Mouse (Mus musculus): ENCODE measurements around the gene Rbpj. TPM values are rescaled to one million over a fixed set of nuclear protein-coding genes. Genes with fewer than 3 reads are reported as not detected.

The Rbpj gene
- polyA plus RNA-seq, 1 experiment from 2014 or later = 42.6 TPM

DNA sequence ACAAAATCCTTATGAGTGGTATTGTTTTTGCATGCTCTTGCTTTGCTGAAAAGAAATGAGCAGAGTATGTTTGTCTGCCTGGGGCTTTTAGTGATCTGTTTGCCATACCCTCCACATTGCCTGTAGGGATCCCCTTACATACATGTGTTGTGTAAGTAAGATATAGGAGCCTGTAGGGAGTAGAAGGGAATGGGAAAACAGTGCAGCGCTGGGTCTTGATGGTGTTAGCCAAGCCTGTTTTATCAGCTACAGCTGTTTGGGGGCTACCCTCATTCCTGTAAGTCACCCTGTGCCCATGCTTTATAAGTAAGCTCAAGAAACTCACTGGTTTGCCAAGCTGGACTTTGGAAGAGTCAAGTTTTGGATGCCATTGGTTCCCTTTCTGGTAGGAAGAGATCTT is 152.9 kb downstream of the Rbpj start:
- H3K4me2 ChIP-seq = no peak overlapping the region
- no peak overlapping the region for H3K27ac ChIP-seq
- peaks cover 5% of the 10 kb centered on the region; the same call in 1 of the 2 replicates for H3K36me3 ChIP-seq
- 57% methylated on average over 1 of the region's 1 CpGs for WGBS
- 0 out of 2 replicates have a peak, but pooled peaks cover 7% of the 10 kb centered on the region for H3K9me3 ChIP-seq
- H3K9ac ChIP-seq = no peak overlapping the region
- no peaks in the 10 kb centered on the region for H3K27me3 ChIP-seq
- H3K4me1 ChIP-seq = peaks cover 21% of the 10 kb centered on the region
- H3K4me3 ChIP-seq = no peak overlapping the region
- ATAC-seq (ENCODE audit: insufficient number of reproducible peaks, insufficient read depth, low FRiP score, low TSS enrichment, low read depth) = no peak

DNA sequence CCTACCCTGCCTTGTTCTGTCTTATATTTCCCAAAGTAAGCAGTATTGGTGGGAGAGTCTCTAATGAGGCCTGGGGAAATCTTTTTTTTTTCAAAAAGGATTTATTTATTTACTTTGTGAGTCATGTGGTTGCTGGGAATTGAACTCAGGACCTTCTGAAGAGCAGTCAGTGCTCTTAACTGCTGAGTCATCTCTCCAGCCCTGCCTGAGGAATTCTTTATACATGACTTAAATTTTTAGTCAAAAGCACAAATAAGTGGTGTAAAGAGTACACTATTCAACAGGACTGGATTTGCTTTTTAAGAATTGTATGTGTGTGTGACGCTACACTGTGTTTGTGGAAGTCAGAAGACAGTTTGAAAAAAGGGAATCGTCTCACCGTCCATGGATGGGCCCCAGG is 166.1 kb downstream of the Rbpj start:
- Histone ChIP-seq H3K27ac (no peak overlapping the region), H3K36me3 (peaks cover 8% of the 10 kb centered on the region; the same call in 1 of the 2 replicates), H3K4me2 (no peak overlapping the region), H3K4me1 (no peaks in the 10 kb centered on the region), H3K4me3 (no peak overlapping the region), H3K27me3 (no peaks in the 10 kb centered on the region), H3K9me3 (no peaks in the 10 kb centered on the region), H3K9ac (no peak overlapping the region)
- ATAC-seq (ENCODE audit: insufficient number of reproducible peaks, insufficient read depth, low FRiP score, low TSS enrichment, low read depth) = no peak
- 83% methylated on average over 3 of the region's 3 CpGs for WGBS

DNA sequence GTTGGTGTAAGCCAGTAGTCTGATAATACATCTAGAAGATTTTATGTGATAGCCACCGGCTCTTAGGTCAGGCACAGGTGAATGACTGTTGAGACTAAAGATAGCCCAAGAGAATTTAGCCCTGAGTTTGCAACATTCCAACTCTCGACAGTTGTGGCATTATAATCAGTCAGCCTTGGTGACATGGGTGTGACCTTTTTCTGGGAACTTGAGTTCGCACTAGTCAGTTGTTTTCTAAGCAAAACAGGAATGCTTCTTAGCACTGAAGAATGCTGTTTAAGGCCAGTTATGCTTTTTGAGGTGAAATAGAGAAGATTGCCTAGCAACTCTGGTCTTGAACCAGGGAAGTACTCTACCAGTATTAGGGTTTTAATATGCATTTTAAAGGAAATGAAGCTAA is 170.8 kb downstream of the Rbpj start:
- Histone ChIP-seq H3K9ac (no peak overlapping the region), H3K27ac (no peak overlapping the region), H3K9me3 (no peaks in the 10 kb centered on the region), H3K36me3 (0 out of 2 replicates have a peak, but pooled peaks cover 1% of the 10 kb centered on the region), H3K4me1 (no peaks in the 10 kb centered on the region), H3K27me3 (no peaks in the 10 kb centered on the region), H3K4me2 (no peak overlapping the region), H3K4me3 (no peak overlapping the region)
- 67% methylated on average over 3 of the region's 3 CpGs for WGBS
- no peak for ATAC-seq (ENCODE audit: insufficient number of reproducible peaks, insufficient read depth, low FRiP score, low TSS enrichment, low read depth)

DNA sequence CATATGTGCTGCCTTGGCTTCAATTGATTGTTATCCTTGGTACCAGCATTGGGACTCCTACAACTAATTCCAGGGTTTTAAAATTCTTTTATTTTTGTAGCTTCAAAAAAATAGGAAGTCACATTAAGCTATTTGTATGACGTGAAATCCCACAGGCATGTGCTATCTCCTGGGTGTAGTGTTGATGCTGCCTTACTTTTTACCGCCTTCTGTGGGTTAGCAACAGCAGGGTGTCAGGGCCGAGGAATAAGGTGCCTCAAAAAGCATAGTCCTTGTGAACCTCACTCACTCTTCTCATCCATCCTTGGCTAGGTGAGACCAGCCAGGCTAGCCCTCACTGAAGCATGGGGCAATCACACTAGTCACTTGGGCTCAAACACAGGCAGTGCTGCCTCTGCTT is 171.3 kb downstream of the Rbpj start:
- H3K36me3 ChIP-seq = peaks cover 2% of the 10 kb centered on the region
- no peak overlapping the region for H3K27ac ChIP-seq
- no peak overlapping the region for H3K4me2 ChIP-seq
- H3K4me1 ChIP-seq = no peaks in the 10 kb centered on the region
- H3K27me3 ChIP-seq = no peaks in the 10 kb centered on the region
- H3K9ac ChIP-seq = no peak overlapping the region
- no peaks in the 10 kb centered on the region for H3K9me3 ChIP-seq
- H3K4me3 ChIP-seq = no peak overlapping the region
- WGBS = 86% methylated on average over 3 of the region's 3 CpGs
- no peak for ATAC-seq (ENCODE audit: insufficient number of reproducible peaks, insufficient read depth, low FRiP score, low TSS enrichment, low read depth)

DNA sequence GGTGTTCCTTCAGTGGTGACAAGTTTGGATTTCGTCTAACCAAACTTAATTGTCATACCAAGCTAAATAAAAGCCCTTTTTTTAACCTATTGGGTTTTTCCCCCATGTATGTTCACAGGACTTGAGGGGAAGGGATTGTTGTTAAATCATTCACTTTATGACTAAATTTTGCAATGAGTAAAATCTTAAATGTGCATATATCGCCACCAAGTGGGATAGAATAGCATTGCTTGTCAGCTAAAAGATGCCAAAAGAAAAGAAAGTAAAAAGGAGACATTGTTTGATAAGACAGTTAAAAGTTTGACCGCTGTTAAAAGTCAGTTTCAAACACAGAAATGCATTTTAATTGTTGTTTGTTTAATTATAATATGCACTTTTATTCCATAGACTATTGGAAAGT is 172.7 kb downstream of the Rbpj start:
- Histone ChIP-seq H3K4me2 (no peak overlapping the region), H3K9me3 (no peaks in the 10 kb centered on the region), H3K4me1 (no peaks in the 10 kb centered on the region), H3K4me3 (no peak overlapping the region), H3K27me3 (no peaks in the 10 kb centered on the region), H3K9ac (no peak overlapping the region), H3K36me3 (peaks cover 14% of the 10 kb centered on the region), H3K27ac (no peak overlapping the region)
- ATAC-seq (ENCODE audit: insufficient number of reproducible peaks, insufficient read depth, low FRiP score, low TSS enrichment, low read depth) = no peak
- 70% methylated on average over 3 of the region's 3 CpGs for WGBS

DNA sequence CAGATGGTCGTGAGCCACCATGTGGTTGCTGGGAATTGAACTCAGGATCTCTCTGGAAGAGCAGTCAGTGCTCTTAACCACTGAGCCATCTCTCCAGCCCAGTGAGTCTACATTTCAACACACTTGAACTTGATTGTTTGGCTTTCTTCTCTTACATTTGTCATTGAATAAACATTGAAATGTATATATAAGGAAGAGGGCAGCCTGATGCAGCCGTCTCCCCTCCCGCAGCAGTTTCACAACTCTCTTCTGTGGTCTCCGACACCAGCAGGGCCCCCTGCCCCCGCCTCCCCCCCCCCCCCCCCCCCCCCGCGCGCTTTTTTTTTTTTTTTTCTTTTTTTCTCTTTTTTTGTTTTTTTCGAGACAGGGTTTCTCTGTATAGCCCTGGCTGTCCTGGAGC is 180.7 kb downstream of the Rbpj start:
- 95% methylated on average over 5 of the region's 9 CpGs for WGBS
- ATAC-seq (ENCODE audit: insufficient number of reproducible peaks, insufficient read depth, low FRiP score, low TSS enrichment, low read depth) = no peak
- H3K36me3 ChIP-seq = peaks cover 56% of the 10 kb centered on the region

DNA sequence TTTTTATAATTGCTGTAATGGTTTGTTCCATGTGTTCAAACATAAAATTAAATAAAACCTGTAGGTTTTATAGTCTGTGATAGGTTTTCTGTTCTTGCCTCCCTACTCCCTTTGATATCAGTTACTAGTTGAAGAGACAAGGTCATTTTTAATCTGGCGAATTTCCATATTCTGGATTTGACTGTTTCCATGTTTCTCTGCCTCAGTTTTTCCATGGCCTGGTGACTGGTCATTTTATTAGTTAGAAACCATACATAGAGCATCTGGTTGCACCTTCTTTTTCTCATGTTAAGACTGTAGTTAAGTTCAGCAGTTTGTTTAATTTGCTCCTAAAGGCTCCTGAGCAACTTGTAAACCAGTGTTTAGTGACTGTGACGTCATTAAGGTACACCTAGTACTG is 181.4 kb downstream of the Rbpj start:
- Histone ChIP-seq H3K4me3 (no peak overlapping the region), H3K9me3 (no peaks in the 10 kb centered on the region), H3K27ac (no peak overlapping the region), H3K4me2 (no peak overlapping the region), H3K27me3 (no peaks in the 10 kb centered on the region), H3K36me3 (peaks cover 60% of the 10 kb centered on the region), H3K9ac (no peak overlapping the region), H3K4me1 (no peaks in the 10 kb centered on the region)
- no peak for ATAC-seq (ENCODE audit: insufficient number of reproducible peaks, insufficient read depth, low FRiP score, low TSS enrichment, low read depth)
- 94% methylated on average over 2 of the region's 2 CpGs for WGBS

More for the DNA sequence above, 180.7 kb downstream of the Rbpj start:
- Histone ChIP-seq H3K9me3 (no peaks in the 10 kb centered on the region), H3K27ac (no peak overlapping the region), H3K9ac (no peak overlapping the region), H3K4me3 (no peak overlapping the region), H3K4me1 (no peaks in the 10 kb centered on the region), H3K27me3 (no peaks in the 10 kb centered on the region), H3K4me2 (no peak overlapping the region)

DNA sequence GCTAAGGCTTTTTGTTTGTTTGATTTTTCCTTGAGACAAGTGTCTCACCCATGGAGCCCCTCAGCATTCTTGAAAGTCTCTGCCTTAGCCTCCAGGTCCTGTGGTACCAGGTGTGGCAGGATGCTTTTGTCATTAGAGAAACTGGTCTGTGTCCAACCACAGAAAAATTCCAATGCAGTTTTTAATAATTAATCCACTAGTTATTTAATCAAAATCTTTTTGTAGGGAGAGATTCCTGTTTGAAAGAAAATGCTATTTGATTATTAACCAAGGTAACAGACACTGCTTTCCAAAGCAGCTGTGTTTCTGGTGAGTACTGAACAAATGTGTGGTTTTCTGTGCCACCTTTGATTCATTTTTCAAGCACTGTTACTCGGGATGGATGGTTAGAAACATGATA is 190.6 kb downstream of the Rbpj start:
- H3K4me3 ChIP-seq = no peak overlapping the region
- H3K9ac ChIP-seq = no peak overlapping the region
- no peak overlapping the region for H3K27ac ChIP-seq
- ATAC-seq (ENCODE audit: insufficient number of reproducible peaks, insufficient read depth, low FRiP score, low TSS enrichment, low read depth) = no peak
- no peaks in the 10 kb centered on the region for H3K9me3 ChIP-seq
- H3K36me3 ChIP-seq = peaks cover 16% of the 10 kb centered on the region
- WGBS = 2% methylated on average over 1 of the region's 1 CpGs
- H3K4me2 ChIP-seq = no peak overlapping the region
- H3K4me1 ChIP-seq = no peaks in the 10 kb centered on the region
- no peaks in the 10 kb centered on the region for H3K27me3 ChIP-seq

DNA sequence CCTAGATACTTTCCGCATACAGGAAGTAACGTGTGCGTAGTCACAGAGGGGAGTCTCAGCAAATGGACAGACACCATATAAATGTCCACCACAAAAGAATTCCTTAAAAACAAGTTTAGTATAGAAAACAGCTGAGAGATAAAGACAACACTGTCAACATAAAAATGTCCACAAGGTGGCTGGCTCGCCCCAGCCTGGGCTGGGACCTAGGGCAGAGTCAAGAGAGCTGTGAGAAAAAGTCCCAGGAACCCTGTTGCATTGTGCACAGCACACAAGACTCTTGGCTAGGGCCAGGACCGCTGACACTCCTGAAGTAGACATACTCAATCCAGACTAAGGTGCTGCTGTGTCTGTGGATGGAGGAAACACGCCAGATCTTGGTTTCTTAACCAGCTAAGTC is 192.0 kb downstream of the Rbpj start:
- Histone ChIP-seq H3K4me1 (no peaks in the 10 kb centered on the region), H3K36me3 (peaks cover 6% of the 10 kb centered on the region; the same call in 1 of the 2 replicates), H3K9me3 (no peaks in the 10 kb centered on the region), H3K4me3 (no peak overlapping the region), H3K4me2 (no peak overlapping the region), H3K9ac (no peak overlapping the region), H3K27ac (no peak overlapping the region), H3K27me3 (no peaks in the 10 kb centered on the region)
- 78% methylated on average over 6 of the region's 6 CpGs for WGBS
- ATAC-seq (ENCODE audit: insufficient number of reproducible peaks, insufficient read depth, low FRiP score, low TSS enrichment, low read depth) = no peak

DNA sequence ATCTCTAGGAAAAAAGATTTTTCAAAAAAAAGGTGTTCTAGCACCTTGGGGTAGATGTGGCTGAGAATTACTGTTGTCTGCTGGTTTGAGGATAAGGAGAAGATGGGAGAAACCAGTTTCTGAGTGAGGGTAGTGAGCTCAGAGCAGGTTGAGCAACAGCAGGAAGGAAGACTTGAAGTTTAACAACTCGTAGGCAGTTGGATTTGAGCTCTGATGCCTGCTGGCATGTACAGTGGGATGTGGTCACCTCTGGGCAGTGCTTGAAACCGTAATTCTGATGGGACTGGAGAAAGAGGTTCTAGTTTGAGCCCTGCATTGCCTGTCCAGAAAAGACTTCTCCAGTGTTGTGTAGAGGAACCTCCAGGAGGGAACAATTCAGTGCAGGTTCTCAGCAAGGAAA is 195.6 kb downstream of the Rbpj start:
- H3K9ac ChIP-seq = no peak overlapping the region
- no peak overlapping the region for H3K27ac ChIP-seq
- no peak overlapping the region for H3K4me3 ChIP-seq
- 0 out of 2 replicates have a peak, but pooled peaks cover 3% of the 10 kb centered on the region for H3K36me3 ChIP-seq
- ATAC-seq (ENCODE audit: insufficient number of reproducible peaks, insufficient read depth, low FRiP score, low TSS enrichment, low read depth) = no peak
- no peaks in the 10 kb centered on the region for H3K9me3 ChIP-seq
- 82% methylated on average over 2 of the region's 2 CpGs for WGBS
- no peaks in the 10 kb centered on the region for H3K27me3 ChIP-seq
- H3K4me2 ChIP-seq = no peak overlapping the region
- H3K4me1 ChIP-seq = no peaks in the 10 kb centered on the region

DNA sequence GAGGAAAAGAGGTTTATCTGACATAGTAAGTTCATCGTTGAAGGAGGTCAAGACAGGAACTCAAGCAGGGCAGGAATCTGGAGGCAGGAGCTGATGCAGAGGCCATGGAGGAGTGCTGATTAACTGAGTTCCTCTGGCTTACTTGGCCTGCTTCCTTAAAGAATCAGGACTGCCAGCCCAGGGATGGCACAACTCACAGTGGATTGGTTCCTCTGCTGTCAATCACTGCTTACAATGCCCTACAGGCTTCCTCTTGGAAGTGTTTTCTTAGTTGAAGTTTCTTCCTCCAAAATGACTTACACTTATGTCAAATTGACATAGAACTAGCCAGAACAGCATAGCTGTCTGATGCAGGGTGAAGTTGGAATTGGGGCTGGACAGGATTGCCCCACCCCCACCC is 196.5 kb downstream of the Rbpj start:
- H3K9ac ChIP-seq = no peak overlapping the region
- ATAC-seq (ENCODE audit: insufficient number of reproducible peaks, insufficient read depth, low FRiP score, low TSS enrichment, low read depth) = no peak
- H3K4me2 ChIP-seq = no peak overlapping the region
- no peaks in the 10 kb centered on the region for H3K4me1 ChIP-seq
- H3K27ac ChIP-seq = no peak overlapping the region
- 0 out of 2 replicates have a peak, but pooled peaks cover 3% of the 10 kb centered on the region for H3K36me3 ChIP-seq
- 39% methylated on average over 1 of the region's 1 CpGs for WGBS
- H3K9me3 ChIP-seq = no peaks in the 10 kb centered on the region
- no peaks in the 10 kb centered on the region for H3K27me3 ChIP-seq
- no peak overlapping the region for H3K4me3 ChIP-seq

DNA sequence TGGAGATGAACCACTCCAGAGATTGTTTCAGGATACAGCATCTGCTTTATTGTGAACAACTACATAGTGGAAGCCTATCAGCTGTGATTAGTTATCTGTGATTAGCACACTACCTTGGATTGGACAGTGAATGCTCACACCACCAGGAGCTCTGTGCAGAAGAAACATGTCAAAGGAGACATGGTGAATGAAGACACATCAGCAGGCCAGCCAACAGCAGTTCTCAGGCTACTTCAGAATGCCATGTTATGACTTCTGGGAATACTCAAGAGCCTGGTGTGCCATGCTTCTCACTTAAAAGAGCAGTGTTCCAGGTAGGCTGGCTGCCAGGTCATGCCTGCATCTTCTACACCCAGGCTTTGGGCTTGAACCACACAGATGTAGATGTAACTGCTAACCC is 197.7 kb downstream of the Rbpj start:
- no peak for ATAC-seq (ENCODE audit: insufficient number of reproducible peaks, insufficient read depth, low FRiP score, low TSS enrichment, low read depth)
- H3K4me2 ChIP-seq = no peak overlapping the region
- no peak overlapping the region for H3K4me3 ChIP-seq

DNA sequence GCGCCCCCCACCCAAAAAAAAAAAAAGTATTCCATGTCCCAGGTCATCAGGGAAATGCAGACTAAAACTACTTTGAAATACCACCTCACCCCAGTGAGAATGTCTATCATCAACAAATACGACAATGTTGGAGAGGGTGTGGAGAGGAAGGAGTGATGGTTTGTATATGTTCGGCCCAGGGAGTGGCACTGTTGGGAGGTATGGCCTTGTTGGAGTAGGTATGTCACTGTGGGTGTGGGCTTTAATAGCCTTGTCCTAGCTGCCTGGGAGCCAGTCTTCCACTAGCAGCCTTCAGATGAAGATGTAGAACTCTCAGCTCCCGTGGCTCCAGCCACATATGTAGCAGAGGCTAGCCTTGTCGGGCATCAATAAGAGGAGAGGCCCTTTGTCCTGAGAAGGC is 202.1 kb downstream of the Rbpj start:
- H3K27me3 ChIP-seq = no peaks in the 10 kb centered on the region
- H3K4me3 ChIP-seq = no peak overlapping the region
- 89% methylated on average over 5 of the region's 5 CpGs for WGBS
- no peaks in the 10 kb centered on the region for H3K4me1 ChIP-seq
- no peak overlapping the region for H3K27ac ChIP-seq
- ATAC-seq (ENCODE audit: insufficient number of reproducible peaks, insufficient read depth, low FRiP score, low TSS enrichment, low read depth) = no peak
- H3K9ac ChIP-seq = no peak overlapping the region
- H3K9me3 ChIP-seq = no peaks in the 10 kb centered on the region
- H3K4me2 ChIP-seq = no peak overlapping the region
- no peaks in the 10 kb centered on the region for H3K36me3 ChIP-seq

More for the DNA sequence above, 197.7 kb downstream of the Rbpj start:
- no peaks in the 10 kb centered on the region for H3K27me3 ChIP-seq
- no peak overlapping the region for H3K27ac ChIP-seq
- H3K9ac ChIP-seq = no peak overlapping the region
- 0 out of 2 replicates have a peak, but pooled peaks cover under 1% of the 10 kb centered on the region for H3K36me3 ChIP-seq
- H3K9me3 ChIP-seq = no peaks in the 10 kb centered on the region
- H3K4me1 ChIP-seq = no peaks in the 10 kb centered on the region
